Mouse (Mus musculus) lung, embryonic 15.5 days (tissue): Measurements from ENCODE around the gene Akap17b. TPM values are rescaled to one million over a fixed set of nuclear protein-coding genes. Genes with fewer than 3 reads are reported as not detected.

Experiments used
- ATAC-seq: fragments of 200-750 bp; cut with Nextera tagmentation; 2 replicates; pipeline ENCODE4 v1.8.0; 2017; ENCODE audit warnings: moderate number of reproducible peaks, borderline replicate concordance; ENCODE audit not compliant: low FRiP score, low TSS enrichment; ENCODE audit errors: extremely low read depth
- H3K27ac ChIP-seq: fragments of 300-500 bp; sonication (generic); 2 replicates; pipeline ENCODE4 v1.5.1; 2015; ENCODE audit warnings: moderate library complexity, mild to moderate bottlenecking, inconsistent platforms
- H3K27me3 ChIP-seq: fragments of 300-500 bp; sonication (generic); 2 replicates; pipeline ENCODE4 v1.6.1; 2015; ENCODE audit warnings: inconsistent platforms
- H3K36me3 ChIP-seq: fragments of 300-500 bp; sonication (generic); 2 replicates; pipeline ENCODE4 v1.6.1; 2015; ENCODE audit warnings: inconsistent platforms
- H3K4me1 ChIP-seq: fragments of 300-500 bp; sonication (generic); 2 replicates; pipeline ENCODE4 v1.6.1; 2015; ENCODE audit warnings: inconsistent platforms
- H3K4me2 ChIP-seq: fragments of 300-500 bp; sonication (generic); 2 replicates; pipeline ENCODE4 v1.6.1; 2015; ENCODE audit warnings: inconsistent platforms, mild to moderate bottlenecking, moderate library complexity
- H3K4me3 ChIP-seq: fragments of 300-500 bp; sonication (generic); 2 replicates; pipeline ENCODE4 v1.5.1; 2015; ENCODE audit warnings: mild to moderate bottlenecking, inconsistent platforms
- H3K9ac ChIP-seq: fragments of 300-500 bp; sonication (generic); 2 replicates; pipeline ENCODE4 v1.6.1; 2015; ENCODE audit warnings: inconsistent platforms
- H3K9me3 ChIP-seq: fragments of 300-500 bp; sonication (generic); 2 replicates; pipeline ENCODE4 v1.6.1; 2016; ENCODE audit warnings: inconsistent platforms
- WGBS: fragments of 180-500 bp; shearing (Covaris S2); methylation state at CpG from one replicate; pipeline ENCODE4 v1.1.7; 2015; 5-methylcytosine and 5-hydroxymethylcytosine counted together
- polyA plus RNA-seq: library from polyadenylated mRNA; unstranded; fragments of >200 nt; fragmentation: Nextera tagmentation; extraction: Ambion mirVana; gene quantifications from 2 replicates; pipeline ENCODE4 v1.2.1, GENCODE M21; 2015

Akap17b gene
- polyA plus RNA-seq, 1 experiment from 2014 or later: 2.9 TPM

DNA sequence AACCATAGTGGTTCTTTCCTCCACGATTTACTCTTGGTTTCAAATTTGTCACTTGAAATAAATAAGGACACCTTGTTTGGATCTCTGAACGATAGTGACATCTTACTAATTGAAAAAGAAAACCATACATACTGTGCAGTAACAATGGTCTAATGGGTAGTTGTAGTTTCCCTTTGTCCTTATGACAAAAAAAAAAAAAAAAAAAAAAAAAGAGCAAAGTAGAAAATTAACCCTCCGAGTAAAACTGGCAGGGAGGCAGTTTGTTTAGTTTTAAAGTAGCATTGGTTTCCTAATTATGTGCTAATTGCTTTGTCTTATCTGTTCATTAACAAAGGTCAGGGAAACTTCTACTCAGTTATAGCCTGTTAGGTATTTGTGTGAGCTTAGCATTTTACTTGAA, 83.1 kb downstream of the Akap17b start:
- no peak overlapping the region for H3K27ac ChIP-seq
- H3K27me3 ChIP-seq: no peaks in the 10 kb centered on the region
- H3K9me3 ChIP-seq: no peaks in the 10 kb centered on the region
- H3K36me3 ChIP-seq: no peaks in the 10 kb centered on the region
- no peak overlapping the region for H3K4me3 ChIP-seq
- no peak overlapping the region for H3K9ac ChIP-seq
- H3K4me2 ChIP-seq: peak overlapping the region; percentile 24; the same call in 1 of the 2 replicates
- WGBS: 28% methylated on average over 3 of the region's 3 CpGs
- no peaks in the 10 kb centered on the region for H3K4me1 ChIP-seq
- no peak for ATAC-seq

DNA sequence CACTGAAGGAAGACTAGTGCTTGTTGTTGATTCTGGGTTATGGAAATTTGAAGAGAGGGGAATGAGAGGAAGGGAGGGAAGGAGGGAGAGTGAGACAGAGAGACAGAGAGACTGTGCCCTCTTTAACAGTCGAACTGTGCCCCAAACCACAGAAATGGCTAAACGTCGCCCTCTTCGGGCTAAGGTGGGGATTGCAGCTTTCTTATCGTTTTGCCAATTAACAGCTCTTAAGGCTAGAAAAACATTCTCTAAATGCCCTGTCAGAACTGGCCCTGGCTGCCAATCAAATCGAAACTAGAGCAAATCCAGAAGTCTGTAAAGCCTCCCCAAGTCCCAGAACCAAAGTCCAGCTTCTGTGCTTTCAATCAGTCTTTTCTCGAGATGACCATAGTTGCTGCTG, 83.5 kb downstream of the Akap17b start:
- H3K9ac ChIP-seq: no peak overlapping the region
- H3K4me3 ChIP-seq: no peak overlapping the region
- H3K27me3 ChIP-seq: no peaks in the 10 kb centered on the region
- H3K36me3 ChIP-seq: no peaks in the 10 kb centered on the region
- H3K9me3 ChIP-seq: no peaks in the 10 kb centered on the region
- no peak for ATAC-seq
- peak overlapping the region; percentile 24; the same call in 1 of the 2 replicates for H3K4me2 ChIP-seq
- WGBS: 14% methylated on average over 7 of the region's 7 CpGs
- no peak overlapping the region for H3K27ac ChIP-seq
- no peaks in the 10 kb centered on the region for H3K4me1 ChIP-seq

DNA sequence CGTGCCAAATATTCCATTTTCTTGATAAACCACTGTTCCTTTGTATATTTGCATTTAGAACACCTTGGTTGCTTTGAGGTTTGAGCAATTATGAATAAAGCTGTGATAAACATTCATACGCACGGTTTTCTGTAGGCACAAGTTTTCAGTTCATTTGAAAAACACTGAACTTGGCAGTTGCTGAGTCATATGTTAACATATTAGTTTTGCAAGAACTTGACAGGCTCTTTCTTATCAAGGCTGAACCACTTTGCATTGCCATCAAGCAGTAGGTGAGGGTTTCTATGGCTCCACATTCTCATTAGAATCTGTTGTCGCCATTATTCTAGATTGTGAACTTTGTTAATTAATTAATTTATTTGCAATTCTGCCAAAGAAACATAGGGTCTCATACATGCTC, 85.0 kb downstream of the Akap17b start:
- ATAC-seq: no peak
- 64% methylated on average over 4 of the region's 4 CpGs for WGBS
- Histone ChIP-seq H3K9me3 (no peaks in the 10 kb centered on the region), H3K4me2 (no peak overlapping the region), H3K36me3 (no peaks in the 10 kb centered on the region), H3K4me3 (no peak overlapping the region), H3K4me1 (no peaks in the 10 kb centered on the region), H3K27ac (no peak overlapping the region), H3K27me3 (no peaks in the 10 kb centered on the region), H3K9ac (no peak overlapping the region)

Other genes starting within 250 kb of the Akap17b start
- not detected in 2 replicates for gene Gm6268, start 244.1 kb downstream of the Akap17b start, polyA plus RNA-seq
- gene Gm14569, start 153.6 kb downstream of the Akap17b start, polyA plus RNA-seq: 0.04 TPM in 1 of 2 replicates, not detected in the other
- gene Pgrmc1, start 47.2 kb downstream of the Akap17b start, polyA plus RNA-seq: 233 and 239 TPM in 2 replicates
- 1.7 and 2.2 TPM in 2 replicates for gene Slc25a43, start 98.3 kb upstream of the Akap17b start, polyA plus RNA-seq
- gene Slc25a5, start 150.3 kb upstream of the Akap17b start, polyA plus RNA-seq: 645 and 653 TPM in 2 replicates
- 129 and 132 TPM in 2 replicates for gene Ube2a, start 228.5 kb upstream of the Akap17b start, polyA plus RNA-seq
- gene C330007P06Rik, start 228.7 kb upstream of the Akap17b start, polyA plus RNA-seq: 31.6 and 35.7 TPM in 2 replicates